Comparison of ENCODE assay signal across 26 mouse cellular contexts in genomic region chr1:183639332-183639731, GRCm38 (mm10).
A peak's percentile ranks its signal among the peaks of the same experiment; 100 is the strongest.
DNase-seq lines count a peak whose midpoint lies in the region; ATAC-seq and TF ChIP-seq lines count a peak whose summit lies in the region.
"Had no signal": no experiment of that assay in that cellular context is flagged by ENCODE, and none has a peak within 500 bp of the region (broad histone marks: within the 10 kb centered on the region; RNA-seq: fewer than 3 reads in every experiment).

No protein-coding gene starts in this region.

- no peak overlapping the region for H3K4me3 ChIP-seq in lung, postnatal 0 days (ENCODE audit: low read depth, low read length)
- no peak overlapping the region for H3K4me3 ChIP-seq in embryonic facial prominence, embryonic 15.5 days (replicated peaks)
- H3K4me3 ChIP-seq: embryonic facial prominence, embryonic 13.5 days; layer of hippocampus, adult 2 months had no signal

- no peak overlapping the region for H3K27ac ChIP-seq in lung, postnatal 0 days (ENCODE audit: low read length)
- peak overlapping the region; percentile 5; the same call in 1 of the 2 replicates for H3K27ac ChIP-seq in embryonic facial prominence, embryonic 15.5 days (replicated peaks)
- H3K27ac ChIP-seq: embryonic facial prominence, embryonic 13.5 days; hindbrain, postnatal 0 days; layer of hippocampus, adult 2 months had no signal

- no peak for TF ChIP-seq CTCF in lung, postnatal 0 days (IDR thresholded peaks at IDR 0.05)

- intact Hi-C loops in heart, postnatal 14 days (cut with DNase I), result no loop called here

- H3K36me3 ChIP-seq in lung, postnatal 0 days (ENCODE audit: insufficient read depth, low read length), result no peaks in the 10 kb centered on the region
- no peaks in the 10 kb centered on the region for H3K36me3 ChIP-seq in embryonic facial prominence, embryonic 15.5 days
- H3K36me3 ChIP-seq: embryonic facial prominence, embryonic 13.5 days had no signal

- no peaks in the 10 kb centered on the region for H3K27me3 ChIP-seq in lung, postnatal 0 days (replicated peaks; ENCODE audit: insufficient read depth, low read length)
- H3K27me3 ChIP-seq in embryonic facial prominence, embryonic 15.5 days, result no peaks in the 10 kb centered on the region
- H3K27me3 ChIP-seq: embryonic facial prominence, embryonic 13.5 days; Patski had no signal

- WGBS in lung, postnatal 0 days, result 25% methylated on average over 7 of the region's 7 CpGs
- 33% methylated on average over 7 of the region's 7 CpGs for WGBS in embryonic facial prominence, embryonic 15.5 days

- H3K4me2 ChIP-seq in lung, postnatal 0 days (replicated peaks; ENCODE audit: low read depth, low read length), result no peak overlapping the region
- H3K4me2 ChIP-seq in embryonic facial prominence, embryonic 15.5 days (replicated peaks), result no peak overlapping the region
- H3K4me2 ChIP-seq: embryonic facial prominence, embryonic 13.5 days; midbrain, embryonic 11.5 days had no signal

- peak; percentile 69 for DNase-seq in heart, adult 11 months
- no peak for DNase-seq in heart, postnatal 14 days
- DNase-seq in lung, postnatal 0 days (ENCODE audit: low spot score), result peak; percentile 24
- DNase-seq in lung, postnatal 10 days, result no peak
- peak; percentile 63 for DNase-seq in Muller cell, postnatal 12 days (ENCODE audit: inconsistent ontology term)
- no peak for DNase-seq in kidney, adult 8-10 months
- DNase-seq in retina, postnatal 1 day, result no peak
- DNase-seq: adrenal gland, adult 8-10 months; cerebellum, adult 2 months; cerebellum, postnatal 25 days; gastrocnemius, postnatal 36 days; heart, postnatal 36 days; kidney, postnatal 25 days; layer of hippocampus, postnatal 36 days; liver, postnatal 0 days; thymus, postnatal 36 days had no signal

- no peak; the same call in 1 of the 2 replicates for ATAC-seq in lung, postnatal 0 days
- ATAC-seq in embryonic facial prominence, embryonic 15.5 days (ENCODE audit: insufficient number of reproducible peaks, low FRiP score, low TSS enrichment, low read depth), result no peak
- ATAC-seq: activated CD4-positive, CD25-positive, alpha-beta regulatory T cell, adult 4 months; CD4-positive, CD25-positive, alpha-beta regulatory T cell, adult 4 months; forebrain, embryonic 16.5 days; hindbrain, postnatal 0 days; intestine, embryonic 16.5 days; liver, postnatal 0 days; Patski had no signal

- no peak for TF ChIP-seq EP300 in lung, postnatal 0 days (IDR thresholded peaks at IDR 0.05)

- H3K9me3 ChIP-seq in lung, postnatal 0 days (ENCODE audit: low read length), result no peaks in the 10 kb centered on the region
- no peaks in the 10 kb centered on the region for H3K9me3 ChIP-seq in embryonic facial prominence, embryonic 15.5 days (replicated peaks)
- H3K9me3 ChIP-seq: embryonic facial prominence, embryonic 13.5 days had no signal

- H3K9ac ChIP-seq in lung, postnatal 0 days (replicated peaks; ENCODE audit: low read depth), result no peak overlapping the region
- H3K9ac ChIP-seq in embryonic facial prominence, embryonic 15.5 days, result no peak overlapping the region
- H3K9ac ChIP-seq: embryonic facial prominence, embryonic 13.5 days; liver, postnatal 0 days had no signal

- H3K4me1 ChIP-seq in lung, postnatal 0 days (ENCODE audit: insufficient read depth, low read depth, low read length), result no peaks in the 10 kb centered on the region
- H3K4me1 ChIP-seq in embryonic facial prominence, embryonic 15.5 days, result peaks cover 12% of the 10 kb centered on the region

Comparison
In these comparisons a context has a peak if more than half of its experiments do, and no peak if none do; other contexts are left out.
1. DNase-seq: peak in heart, adult 11 months (single experiment), lung, postnatal 0 days (single experiment) and Muller cell, postnatal 12 days (single experiment); none in heart, postnatal 14 days (0 of 2), lung, postnatal 10 days (single experiment), kidney, adult 8-10 months (0 of 2) and retina, postnatal 1 day (single experiment).